Mouse (Mus musculus): Measurements from ENCODE around the gene Tmub1. TPM values are rescaled to one million over a fixed set of nuclear protein-coding genes. Genes with fewer than 3 reads are reported as not detected.

Gene Tmub1
- total RNA-seq (2021), result 10 to 100 TPM in 1 of 2 experiments, 1 to 10 TPM in 1; 9.1 to 10.5 TPM
- long read RNA-seq, experiment 1, partial matches to known transcripts, result 1 of 5 reads
- long read RNA-seq, experiment 1, other reads (novel, unspliced or antisense), result 0 of 5 reads
- long read RNA-seq, experiment 2, transcript Tmub1-201 (3 exons, 1,333 nt), result major isoform, 11 of 12 reads
- long read RNA-seq, experiment 2, partial matches to known transcripts, result 0 of 12 reads
- long read RNA-seq, experiment 2, other reads (novel, unspliced or antisense), result 1 of 12 reads

- DNase-seq, result peak; percentile 86
Measured at GRCm38 (mm10) chr5:24447624-24448298, at the start of gene Tmub1. Gene Tmub1, minus strand, starts transcription at chr5:24447854.

- no peak for DNase-seq
Measured at GRCm38 (mm10) chr5:24496756-24497155, 49.1 kb upstream of the Tmub1 start.

DNA sequence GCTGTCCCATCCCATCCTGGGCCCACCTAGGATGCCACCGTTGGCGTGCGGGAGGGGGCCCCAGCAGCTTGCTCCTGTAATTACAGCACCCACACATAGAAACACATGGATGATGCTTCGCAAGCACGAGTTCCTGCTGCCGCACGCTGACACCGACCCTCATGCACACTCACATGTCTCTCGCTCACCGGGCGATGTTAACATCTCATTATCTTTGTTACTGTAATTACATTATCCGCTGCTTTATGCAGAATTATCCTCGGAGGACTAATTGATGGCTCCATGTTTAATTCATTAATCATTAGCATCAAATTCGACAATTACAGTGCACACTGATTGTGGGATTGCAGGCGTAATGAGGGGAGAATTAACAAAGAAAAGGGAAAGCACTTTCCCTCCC is 47.4 kb upstream of the Tmub1 start:
- DNase-seq, result no peak

GRCm38 (mm10) chr5:24492546-24493285 is 45.1 kb upstream of the Tmub1 start:
- no peak for DNase-seq

DNA sequence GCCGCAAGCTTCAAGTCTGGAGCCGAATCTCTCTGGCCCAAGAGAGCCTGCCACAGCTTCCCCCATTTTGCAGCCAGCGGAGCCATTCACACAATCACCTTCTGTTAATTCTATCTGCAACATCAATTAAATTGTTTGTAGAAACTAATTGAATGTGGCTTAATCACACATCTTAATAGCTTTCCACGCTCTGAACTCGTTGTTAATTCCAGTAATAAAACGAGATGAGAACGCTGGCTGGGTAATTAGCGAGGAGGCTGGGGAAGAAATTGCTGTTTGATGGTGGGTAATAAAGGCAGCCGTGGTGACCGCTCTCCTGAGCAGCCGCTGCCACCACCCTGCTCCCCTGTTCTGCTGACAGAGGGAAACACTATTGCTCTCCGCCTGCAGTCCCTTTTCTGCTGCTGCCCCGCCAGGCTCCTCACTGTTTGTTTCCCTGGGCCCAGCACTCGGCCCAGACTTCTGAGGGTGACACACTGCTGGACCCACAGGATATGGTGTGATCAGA is 42.8 kb upstream of the Tmub1 start:
- DNase-seq, result no peak

DNA sequence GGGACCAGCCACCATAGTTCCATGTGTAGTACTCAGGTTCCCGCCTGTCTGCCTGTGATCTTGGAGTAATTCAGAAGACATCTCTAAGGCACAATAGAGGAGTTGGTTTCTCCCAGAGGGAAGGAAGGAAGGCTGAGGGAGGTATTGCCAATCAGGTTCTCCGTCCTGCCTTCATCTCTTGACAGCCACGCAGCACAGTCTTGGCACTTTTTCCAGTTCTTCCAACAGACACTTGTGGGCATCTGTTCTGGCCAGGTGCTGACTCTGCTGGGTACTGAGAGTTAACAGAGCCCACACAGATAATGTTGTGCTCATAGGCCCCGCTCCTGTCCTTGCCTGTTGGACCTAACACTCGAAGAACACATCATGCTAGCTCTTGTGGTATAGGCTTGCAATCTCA is 39.1 kb upstream of the Tmub1 start:
- no peak for DNase-seq

DNA sequence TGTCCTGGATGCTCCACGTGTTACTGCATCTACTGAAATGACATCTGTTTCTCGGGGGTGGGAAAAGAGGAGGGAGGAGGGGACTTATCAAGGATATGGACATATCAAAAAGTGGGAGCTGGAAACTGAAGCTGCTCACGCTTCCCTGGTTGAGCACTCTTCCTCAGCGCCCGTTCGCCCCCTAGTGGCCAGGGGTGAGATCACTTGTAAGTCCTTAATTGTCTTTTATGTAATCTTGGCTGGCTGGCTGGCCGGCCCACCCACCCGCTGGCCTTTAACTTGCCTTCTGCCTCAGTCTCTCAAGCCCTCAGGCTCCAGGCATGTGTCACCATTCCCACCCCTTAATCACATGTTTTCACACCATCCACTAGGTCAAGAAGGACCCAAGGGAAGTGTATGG is 38.4 kb upstream of the Tmub1 start:
- peak; percentile 93 for DNase-seq

- no peak for DNase-seq
Measured at GRCm38 (mm10) chr5:24484963-24485362, 37.3 kb upstream of the Tmub1 start.

DNA sequence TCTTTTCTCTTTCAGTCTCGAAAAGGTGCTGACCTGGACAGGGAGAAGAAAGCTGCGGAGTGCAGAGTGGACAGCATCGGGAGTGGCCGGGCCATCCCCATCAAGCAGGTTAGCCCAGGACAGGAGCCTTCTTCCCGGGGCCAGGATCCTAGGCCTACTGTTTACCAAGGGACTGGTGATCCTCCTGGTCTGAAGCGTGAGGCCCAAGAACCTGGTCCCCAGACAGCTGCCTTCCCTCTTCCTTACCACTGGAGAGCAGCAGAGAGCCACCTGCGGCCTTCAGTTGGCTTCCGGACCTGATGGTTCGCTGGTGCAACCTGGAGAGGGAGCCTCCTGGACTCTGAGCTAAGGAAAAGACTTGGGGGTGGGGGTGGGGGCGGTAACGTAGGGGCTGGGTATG is 35.7 kb upstream of the Tmub1 start:
- peak; percentile 74 for DNase-seq

GRCm38 (mm10) chr5:24482247-24483079 is 34.8 kb upstream of the Tmub1 start:
- no peak for DNase-seq

- peak; percentile 85 for DNase-seq
Measured at GRCm38 (mm10) chr5:24481647-24482046, 34.0 kb upstream of the Tmub1 start.

- DNase-seq, result no peak
Measured at GRCm38 (mm10) chr5:24477909-24478308, 30.3 kb upstream of the Tmub1 start.

GRCm38 (mm10) chr5:24475476-24476241 is 28.0 kb upstream of the Tmub1 start:
- DNase-seq, result peak; percentile 73

DNA sequence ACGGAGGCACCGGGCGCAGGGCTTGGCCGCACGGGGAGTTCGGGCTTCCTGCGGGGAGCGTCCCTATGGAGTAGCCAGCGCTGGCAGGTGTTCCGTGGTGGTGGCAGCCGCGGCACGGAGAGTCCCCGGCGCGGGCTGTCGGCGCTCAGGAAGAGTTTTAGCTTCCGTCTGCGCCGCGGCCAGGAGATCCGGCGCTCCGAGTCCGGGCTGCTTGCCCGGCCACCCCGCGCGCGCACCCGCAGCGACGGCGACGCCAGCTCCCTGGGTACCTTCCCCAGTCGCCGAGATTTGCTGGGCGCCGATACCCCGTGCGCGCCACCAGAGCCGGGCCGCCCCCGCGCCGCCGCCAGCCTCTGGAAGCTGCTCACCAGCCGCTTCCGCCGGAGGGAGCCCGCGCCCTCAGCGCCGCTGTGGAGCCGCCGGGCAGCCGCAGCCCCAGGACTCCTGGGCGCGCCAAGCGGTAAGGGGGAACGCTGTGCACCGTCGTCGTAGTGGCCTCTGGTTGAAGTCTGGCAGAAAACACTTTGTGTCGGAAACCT is 27.1 kb upstream of the Tmub1 start:
- peak; percentile 75 for DNase-seq

- DNase-seq, result no peak
Measured at GRCm38 (mm10) chr5:24474025-24474722, 26.5 kb upstream of the Tmub1 start.

- DNase-seq, result no peak
Measured at GRCm38 (mm10) chr5:24472884-24473619, 25.4 kb upstream of the Tmub1 start.

- peak; percentile 85 for DNase-seq
Measured at GRCm38 (mm10) chr5:24470600-24470999, 22.9 kb upstream of the Tmub1 start.

- DNase-seq, result no peak
Measured at GRCm38 (mm10) chr5:24466762-24467161, 19.1 kb upstream of the Tmub1 start.

GRCm38 (mm10) chr5:24455613-24456012 is 8.0 kb upstream of the Tmub1 start:
- no peak for DNase-seq

DNA sequence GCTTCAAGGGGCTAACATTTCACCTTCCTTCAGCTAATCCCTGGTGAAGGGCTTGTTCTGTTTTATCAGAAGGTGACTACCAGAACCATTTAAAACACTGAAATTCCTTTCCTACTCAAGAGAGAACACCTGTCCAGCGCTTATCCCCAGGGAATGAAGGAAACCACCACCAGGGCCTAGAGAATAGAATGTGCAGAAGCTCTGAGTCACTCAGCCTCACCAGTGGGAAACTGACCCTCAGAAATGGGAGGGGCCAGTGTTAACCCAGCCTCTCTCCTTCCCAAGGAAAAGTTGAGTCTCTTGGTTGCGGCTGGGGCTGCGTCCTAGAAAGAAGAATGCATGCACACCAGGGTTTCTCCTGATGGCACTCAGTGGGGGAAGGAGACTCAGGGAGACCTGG is 7.4 kb upstream of the Tmub1 start:
- peak; percentile 49 for DNase-seq

All from adrenal gland, postnatal 10 days (tissue).